Mouse (Mus musculus) retina, postnatal 1 day (tissue): ENCODE results near the gene Scn10a.
A peak's percentile ranks its signal among the peaks of the same experiment; 100 is the strongest.

Source experiments
- DNase-seq: peaks from one replicate; pipeline ENCODE4 v3.0.0-alpha.2; 2012

Gene Scn10a

DNA sequence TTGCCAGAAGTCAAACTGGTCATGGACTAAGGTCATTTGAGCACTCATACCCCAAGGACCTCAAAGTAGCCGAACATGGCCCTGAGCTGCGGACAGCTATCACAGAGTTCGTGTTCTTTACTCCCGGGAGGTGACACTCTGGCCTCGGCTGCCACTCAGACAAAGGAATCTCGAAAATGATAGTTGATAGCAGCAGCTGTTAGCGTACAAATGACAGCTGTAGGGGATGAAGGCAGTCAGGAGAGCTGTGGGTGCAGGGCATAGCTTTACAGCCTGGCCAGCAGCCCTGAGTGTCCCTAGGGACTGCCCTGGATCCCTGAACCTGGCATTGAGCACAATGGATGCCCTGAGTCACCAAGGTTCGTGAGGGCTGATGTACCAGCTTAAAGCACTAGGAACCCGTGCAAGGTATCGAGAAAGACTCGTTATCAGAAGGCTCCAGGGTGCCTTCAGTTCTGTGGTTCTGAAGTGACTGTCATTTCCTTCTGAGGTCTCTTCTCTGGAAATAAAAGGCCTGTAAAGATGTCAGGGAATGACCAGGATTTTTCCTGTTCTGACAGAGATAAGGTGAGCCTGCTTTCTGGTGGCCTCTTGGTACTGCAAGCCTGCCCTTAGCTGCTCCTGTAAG, 84.8 kb downstream of the Scn10a start:
- no peak for DNase-seq

DNA sequence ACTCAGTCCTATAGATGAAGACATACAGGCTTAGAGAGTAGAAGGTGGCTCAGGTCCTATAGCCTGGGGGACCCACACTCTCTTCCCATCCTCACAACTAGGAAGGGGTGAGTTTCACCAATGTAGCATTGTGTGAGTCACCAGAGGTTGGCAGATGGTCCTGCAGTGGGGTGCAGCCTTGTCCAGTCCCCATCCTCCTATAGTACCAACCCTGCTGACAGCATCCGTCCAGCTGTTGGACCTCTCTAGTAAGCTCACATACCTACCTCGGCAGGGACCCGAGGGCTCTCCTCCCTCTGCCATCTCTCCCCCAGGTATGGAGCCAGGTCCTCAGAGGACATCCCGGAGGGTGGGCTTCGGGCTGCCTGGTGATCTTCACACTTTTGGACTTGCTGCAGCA, 85.6 kb downstream of the Scn10a start:
- no peak for DNase-seq

DNA sequence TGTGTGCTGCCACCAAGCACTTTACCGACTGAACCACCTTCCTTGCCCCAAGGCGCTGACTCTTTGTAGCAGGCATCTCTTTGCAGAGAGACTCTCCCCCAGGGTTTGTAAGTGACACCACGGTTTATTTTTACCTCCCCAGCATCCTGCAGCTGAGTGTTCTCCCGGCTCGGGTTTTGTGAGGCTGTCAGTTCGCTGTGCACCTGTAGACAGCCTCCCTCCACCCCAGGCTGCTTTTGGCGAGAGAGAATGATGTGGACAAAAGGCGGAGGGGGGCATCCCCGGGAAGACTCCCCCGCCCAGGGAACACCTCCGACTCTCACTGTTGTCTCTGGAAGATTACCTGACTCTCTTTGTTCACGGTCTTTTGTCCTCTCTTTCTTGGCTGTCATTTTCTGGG, 86.3 kb downstream of the Scn10a start:
- no peak for DNase-seq

DNA sequence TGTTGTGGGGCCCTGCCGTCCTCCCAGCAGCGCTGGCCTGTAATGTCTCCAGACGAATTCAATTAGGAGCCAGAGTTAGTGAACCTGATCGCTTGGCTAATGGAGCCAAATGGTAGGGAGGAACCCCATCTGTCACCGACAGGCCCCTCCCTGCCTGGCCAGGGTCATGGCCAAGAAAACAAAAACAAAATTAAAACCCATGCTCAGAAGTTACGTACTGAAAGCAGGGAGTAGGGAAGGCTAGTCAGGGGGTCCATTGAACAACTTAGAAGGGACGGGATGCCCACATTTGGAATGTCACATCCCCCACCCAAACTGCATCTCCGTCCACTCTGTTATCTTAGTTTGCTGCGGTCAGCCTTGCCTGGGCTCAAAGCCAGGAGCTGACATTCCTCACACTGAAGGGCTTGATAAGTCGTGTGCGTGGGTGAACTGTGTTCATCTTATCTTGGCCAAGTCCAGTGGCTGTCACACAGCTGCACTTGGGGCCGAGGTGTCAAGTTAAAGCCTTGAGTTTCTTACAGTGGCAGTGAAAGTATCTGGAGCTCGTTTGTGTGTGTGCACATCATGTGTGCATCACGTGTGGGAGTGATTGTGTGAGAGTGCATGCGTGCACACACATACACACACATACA, 87.1 kb downstream of the Scn10a start:
- DNase-seq: no peak

DNA sequence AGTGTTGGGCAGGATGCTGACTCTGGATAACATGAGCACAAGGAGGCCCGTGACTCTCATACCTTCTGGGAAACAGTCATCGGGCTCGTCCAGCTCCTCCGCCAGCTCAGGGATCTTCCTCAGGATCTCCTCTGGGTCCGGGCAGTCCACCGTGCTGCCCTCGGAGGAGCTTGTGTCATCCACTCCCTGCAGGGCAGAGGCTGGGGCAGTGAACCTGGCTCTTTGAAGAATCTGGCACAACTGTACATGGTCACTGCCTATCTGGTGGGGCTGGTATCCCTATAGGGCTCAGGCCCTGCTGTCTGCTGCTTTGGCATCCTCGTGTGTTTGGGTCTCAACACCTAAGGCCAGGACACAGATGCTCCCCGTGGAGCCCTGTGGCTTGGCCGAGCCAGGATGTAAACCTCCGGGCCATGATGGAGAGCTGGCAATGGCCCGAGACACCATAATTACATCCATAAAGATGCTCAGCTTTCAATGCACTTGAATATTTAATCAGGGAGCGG, 87.7 kb downstream of the Scn10a start:
- DNase-seq: no peak

DNA sequence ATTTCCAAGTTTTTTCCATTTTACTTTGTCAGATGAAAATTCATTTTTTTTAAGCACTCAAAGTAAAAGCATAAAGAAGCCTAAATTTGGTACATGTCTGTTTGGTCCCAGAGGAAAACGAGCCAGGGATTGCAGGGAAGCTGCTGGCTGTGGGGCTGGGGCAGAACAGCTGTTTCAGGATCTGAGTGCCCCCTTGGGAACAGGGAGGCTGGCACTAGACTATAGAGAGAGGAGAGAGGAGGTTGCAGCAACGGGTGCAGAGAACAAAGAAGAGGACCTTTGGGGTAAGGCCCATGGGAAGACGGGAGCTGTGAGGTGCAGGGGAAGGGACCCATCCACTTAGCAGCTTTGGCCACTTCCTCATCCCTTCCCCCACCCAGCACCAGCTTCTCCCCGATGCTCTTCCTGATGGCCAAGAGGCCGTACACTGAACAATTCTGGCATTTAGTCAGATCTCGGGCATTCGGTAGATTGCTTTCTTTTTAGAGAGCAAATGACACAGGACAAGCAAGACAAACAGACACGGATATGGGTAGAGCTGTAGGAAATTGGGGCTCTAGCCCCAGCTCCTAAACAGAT, 90.3 kb downstream of the Scn10a start:
- no peak for DNase-seq

DNA sequence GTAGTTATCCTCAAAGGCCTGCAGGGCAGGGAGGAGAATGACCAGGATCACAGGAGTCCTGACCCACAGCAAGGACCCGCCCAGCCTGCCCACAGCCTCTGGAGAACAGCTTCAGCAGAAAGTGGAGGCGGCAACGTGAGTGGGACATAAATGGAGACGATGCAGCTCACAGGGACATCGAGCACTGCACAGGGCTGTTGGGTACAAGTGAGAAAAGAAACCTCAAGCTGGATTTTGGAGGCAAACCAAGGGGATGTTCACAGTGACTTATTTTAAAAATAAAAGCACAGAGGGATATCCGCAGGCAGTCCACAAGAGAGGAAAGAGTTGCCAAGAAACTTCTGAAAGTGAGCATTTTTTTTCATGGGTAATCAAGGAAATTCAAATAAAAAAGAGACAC, 91.9 kb downstream of the Scn10a start:
- no peak for DNase-seq

DNA sequence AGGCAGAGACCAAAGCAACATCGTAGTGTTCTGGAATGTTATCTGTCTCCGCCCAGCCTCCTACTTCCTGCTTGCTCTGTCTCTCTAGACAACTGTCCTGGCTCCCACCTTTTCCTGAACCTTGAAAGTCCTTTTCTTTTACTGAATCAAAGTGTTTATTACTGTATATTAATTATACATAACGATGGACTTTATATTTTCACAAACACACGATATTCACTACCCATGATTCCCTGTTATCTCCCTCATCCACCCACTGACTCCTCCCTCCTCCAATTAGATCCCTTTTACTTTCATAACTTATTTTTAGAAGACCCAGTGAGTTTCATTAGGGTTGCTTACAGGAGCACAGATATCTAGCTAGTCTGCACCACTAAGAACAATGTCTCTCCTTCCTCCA, 95.0 kb downstream of the Scn10a start:
- DNase-seq: no peak

DNA sequence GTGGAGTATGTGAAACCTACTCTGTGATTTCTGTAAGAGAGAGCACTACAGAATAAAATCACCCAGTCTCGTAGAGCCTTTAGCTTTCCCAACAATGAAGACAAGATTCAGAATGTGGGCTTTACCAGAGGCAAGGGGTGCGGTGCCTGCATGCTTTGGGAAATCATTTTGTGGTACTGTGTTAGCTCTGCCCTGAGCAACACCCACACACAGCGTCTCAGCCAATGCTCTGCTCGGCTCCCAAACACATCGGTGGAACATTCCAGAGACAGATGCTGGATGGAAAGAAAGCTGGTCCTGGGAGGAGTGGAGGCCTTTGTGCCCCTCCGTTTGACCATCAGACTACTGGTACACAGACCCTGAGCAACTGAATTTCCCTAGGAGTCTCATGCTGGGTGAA, 104.3 kb downstream of the Scn10a start:
- DNase-seq: no peak

DNA sequence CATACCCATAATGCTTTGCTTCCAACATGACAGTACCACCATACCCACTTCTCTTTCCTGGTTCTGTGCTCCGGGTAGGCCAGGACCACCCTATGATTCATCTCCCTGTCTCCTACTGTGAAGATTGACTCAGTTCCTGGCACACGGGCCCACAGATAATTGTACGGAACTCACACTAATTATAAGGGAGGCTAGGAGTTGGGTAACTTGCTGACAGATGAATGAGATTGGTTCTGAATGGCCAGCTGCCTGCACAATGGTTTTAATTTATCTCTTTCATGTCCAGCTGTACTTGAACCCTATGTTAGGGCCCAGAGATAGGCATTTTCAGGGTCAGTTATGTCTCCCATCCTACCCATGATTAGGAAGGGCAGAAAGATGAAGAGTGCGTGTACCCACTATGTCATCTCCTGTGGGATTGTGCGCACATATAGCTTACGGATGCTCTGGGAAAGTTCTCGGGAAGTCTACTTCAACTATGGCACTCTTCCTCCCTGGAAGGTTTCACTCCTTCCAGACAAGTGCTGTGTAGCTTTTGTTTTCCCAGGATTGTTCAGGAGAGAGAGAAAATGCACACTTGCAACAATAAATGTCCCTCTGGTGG, 108.5 kb downstream of the Scn10a start:
- no peak for DNase-seq

DNA sequence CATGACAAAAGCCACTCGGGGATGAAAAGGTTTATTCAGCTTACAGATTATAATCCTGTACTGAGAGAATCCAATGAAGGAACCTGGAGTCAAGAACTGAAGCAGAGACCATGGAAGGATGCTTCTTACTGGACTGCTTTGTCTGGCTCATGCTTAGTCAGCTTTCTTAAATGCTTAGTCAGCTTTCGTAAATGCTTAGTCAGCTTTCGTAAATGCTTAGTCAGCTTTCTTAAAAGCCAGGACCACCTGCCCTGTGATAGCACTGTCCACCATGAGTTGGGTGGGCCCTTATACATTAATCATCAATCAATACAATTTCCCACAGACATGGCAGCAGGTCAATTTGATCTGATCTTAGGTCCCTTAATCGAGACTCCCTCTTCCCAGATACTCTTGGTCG, 112.2 kb downstream of the Scn10a start:
- DNase-seq: no peak

DNA sequence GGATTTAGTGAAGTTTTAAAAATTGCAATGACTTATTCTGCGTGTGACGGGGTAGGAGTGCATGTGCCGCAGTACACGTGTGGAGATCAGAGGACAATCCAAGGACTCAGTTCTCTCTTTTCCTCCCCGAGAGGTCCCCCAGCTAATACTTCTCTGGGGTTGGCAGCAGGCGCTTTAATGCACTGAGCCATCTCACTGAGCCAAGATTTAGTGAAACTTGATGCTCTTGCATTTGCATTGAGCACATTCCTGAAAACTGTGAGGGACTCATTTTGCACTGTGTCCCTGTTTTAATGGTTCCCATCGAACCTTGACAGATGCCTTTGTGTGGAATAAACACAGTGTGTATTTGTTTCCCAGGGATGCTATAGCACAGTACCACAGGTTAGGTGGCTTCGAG, 114.5 kb downstream of the Scn10a start:
- DNase-seq: no peak

DNA sequence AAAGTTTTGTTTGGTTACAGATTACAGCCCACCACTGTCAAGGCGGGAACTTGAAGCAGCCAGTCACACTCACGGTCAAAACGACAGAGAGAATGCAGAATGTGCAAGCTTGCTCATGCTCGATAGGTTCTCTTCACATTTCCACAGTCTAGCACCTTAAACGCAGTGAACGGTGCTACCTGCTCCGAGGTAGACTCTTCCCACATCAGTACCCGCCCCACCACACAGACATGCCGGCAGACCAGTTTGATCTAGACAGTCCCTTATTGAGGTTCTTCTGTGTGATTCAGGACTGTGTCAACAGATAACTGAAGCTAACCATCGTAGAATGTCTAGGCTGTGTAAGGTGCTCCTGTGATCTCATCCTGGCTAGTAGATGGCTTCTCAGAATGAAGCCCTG, 120.6 kb downstream of the Scn10a start:
- DNase-seq: no peak

DNA sequence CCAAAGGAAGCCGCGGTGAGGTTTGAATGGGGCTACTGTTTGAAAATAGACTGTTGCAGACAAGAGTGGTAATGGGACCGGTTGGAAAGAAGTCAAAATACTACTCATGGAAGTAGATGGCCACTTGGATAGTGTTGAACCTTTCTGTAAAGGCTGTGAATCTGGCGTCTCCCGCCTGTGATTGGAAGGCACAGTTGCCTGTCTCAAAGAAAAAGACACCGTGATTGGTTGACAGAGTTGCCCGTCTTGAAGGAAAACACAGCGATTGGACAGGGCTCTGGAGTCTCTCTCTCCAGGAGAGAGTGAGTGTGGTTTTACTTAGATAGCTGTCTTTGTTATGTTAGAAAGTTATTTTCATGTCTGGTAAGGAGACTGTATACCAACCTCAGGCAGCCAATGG, 121.8 kb downstream of the Scn10a start:
- peak; percentile 53 for DNase-seq

DNA sequence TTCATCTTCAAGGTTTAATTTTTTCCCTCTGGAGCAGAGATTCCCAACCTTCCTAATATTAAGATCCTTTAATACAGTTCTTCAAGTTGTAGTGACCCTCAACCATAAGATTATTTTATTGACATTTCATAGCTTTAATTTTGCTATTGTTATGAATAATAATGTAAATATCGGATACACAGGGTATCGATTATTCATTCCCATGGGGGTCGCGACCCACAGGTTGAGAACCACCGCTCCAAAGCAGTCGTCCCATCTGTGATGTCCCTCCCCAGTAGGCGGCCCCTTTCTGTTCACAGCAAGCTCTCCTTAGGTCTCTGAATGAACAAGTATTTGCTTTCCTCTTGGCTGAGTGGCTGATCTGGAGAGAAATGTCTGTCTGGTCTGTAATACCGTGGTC, 129.5 kb downstream of the Scn10a start:
- no peak for DNase-seq

DNA sequence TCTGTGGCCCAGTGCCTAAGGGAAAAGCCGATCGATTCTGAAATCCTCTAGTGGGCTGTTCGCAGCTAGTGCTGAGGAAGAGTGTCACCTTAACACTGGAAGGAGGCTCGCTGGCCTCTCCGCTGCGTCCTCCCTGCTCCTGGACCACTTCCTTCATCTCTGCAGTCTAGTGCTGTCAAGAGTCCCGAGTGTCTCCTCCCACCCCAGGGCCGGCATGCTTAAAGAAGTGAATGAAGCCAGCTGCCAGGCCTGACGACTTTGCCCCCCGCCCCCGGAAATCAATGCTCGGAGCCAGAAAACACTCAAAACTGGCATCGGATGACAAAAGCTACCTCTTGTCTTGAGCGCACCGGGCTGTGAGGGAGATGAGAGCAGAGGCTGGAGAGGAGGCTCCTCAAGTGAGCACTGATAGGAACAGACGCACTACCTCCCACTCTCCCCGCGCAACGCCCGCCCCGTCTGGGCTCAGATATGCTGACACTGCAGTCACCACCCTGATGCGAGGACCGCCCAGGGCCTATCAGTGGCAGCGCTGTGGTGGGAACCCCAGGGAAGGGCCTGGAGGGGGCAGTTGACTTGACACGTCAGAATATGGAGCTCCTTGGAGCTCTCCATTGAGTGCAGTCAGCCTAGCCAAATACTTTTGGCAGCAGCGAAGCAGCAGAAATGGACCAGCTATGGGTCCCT, 130.2 kb downstream of the Scn10a start:
- peak; percentile 43 for DNase-seq

DNA sequence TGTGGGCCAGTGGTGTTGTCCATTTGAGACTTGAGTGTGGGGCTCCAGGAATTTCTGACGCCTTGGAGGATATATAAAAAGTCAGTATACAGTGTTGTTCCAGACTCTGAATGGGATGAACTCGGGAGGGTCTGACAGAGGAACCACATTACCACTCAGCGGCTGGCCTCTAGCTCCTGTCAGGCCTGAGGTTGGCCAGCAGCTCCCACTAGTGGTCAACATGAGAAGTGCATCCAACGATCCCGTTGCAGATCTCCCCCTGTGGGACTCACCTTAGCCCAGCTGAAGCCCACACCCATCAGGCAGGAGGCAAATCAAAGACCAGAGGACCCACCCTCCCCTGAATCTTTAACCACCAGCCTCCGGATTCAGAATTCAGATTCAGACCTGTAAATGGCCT, 138.5 kb downstream of the Scn10a start:
- peak; percentile 84 for DNase-seq

DNA sequence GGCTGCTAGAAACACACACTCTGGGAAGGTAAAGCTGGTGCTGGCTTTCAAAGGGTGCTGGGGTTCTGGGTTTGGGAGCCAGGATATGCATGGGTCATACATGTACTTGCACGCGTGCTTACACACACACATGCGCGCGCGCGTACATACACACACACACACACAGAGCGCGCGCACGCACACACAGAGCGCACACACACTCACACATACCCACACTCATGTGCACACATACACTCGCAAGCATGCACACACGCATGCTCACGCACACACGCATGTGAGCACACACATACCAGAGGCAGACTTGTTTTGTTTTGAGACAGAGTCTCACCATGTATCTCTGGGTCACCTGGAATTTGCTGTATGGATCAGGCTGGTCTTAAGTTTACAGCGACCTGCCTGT, 138.9 kb downstream of the Scn10a start:
- DNase-seq: no peak

DNA sequence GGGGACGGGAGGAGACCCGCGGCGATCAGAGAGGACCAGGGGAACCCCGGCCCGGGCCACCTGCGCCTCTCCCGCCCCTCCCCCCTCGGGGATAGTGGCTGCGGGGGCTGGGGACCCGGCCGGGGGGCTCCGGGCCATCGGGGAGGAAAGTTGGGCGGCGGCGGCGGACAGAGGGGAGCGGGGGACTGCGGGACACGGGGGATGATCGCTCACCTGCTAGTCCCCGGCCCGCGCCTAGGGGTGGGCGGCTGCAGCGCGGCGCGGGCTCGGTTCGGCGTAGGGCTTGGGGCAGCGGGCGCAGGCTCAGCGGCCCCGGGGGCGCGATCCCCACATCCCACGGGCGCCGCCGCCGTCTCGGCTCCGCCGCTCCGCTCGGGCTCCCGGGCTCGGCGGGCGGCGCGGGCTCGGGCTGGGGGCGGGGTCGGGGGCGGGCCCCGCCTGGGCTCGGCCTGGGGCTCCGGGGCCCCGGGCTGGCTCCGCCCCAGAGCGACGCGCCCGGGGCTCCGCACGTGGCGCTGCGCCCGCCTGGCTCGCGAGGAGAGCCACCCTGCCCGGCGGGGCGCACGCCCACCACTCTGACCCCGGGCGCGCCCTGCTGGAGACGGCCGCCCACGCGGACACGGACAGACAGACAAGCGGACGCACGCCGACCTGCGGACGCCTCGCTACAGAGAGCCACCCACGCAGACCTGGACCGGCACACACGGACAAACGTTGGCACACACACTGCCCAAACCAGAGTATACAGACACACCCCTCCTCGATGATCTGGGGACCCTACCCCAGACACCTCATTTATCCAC, 140.3 kb downstream of the Scn10a start, which contains the start of gene Scn5a:
Scn5a (minus strand) TSS at position 381 of the 803 bp plus-strand sequence.
- DNase-seq: peak; percentile 65

DNA sequence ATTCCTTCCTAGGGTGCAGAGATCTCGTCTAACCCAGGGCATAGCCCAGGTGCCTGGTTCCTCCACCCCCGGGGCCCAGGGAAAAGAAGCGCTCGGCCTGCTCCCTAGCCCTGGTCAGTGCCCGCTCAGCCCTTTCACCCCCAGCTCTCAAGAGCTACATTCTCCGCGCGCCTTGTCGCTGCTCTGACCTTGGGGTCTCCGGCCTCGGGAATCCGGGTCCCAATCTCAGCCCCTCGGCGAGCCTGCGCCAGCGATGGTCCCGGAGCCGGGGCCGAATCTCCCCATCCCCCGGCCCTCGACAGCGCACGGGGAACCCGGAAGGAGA, 140.8 kb downstream of the Scn10a start:
- DNase-seq: no peak

DNA sequence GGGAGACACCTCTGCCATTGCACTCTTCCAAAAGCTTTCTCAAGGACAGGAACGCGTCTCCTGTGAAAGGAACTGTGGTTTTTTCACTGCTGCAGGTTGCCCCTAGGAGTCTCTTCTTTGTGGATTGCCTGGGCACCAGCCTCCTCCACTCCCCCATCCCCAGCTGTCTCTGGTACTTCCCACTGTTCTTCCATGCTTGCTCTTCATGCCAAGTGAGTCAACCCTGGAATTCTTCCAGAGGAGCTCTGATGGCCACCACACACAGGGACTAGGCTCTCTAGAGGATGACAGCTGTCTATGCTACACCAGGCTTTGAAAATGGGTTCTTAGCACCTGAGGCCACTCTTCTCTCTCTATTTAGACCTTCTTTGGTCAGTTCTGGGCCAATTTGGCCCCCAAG, 142.1 kb downstream of the Scn10a start:
- DNase-seq: no peak

DNA sequence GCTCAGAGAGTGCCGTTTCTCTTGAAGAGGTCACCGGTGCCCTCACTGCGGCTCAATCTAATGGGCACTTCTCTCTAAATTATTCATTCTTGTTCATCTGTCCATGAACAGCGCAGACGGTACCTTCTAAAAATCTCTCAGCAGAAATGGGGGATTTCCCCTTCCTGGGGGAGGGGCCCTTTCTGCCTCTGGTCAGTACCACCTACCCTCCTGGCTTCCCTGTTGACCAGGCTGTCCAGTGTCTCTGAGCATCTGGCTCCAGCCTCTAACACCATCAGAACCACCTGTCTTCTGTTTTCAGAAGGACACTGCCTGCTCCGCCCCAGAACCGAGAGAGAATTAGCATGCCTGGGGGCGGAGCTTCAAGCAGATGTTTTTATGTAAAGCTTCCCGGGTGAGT, 143.4 kb downstream of the Scn10a start:
- no peak for DNase-seq

DNA sequence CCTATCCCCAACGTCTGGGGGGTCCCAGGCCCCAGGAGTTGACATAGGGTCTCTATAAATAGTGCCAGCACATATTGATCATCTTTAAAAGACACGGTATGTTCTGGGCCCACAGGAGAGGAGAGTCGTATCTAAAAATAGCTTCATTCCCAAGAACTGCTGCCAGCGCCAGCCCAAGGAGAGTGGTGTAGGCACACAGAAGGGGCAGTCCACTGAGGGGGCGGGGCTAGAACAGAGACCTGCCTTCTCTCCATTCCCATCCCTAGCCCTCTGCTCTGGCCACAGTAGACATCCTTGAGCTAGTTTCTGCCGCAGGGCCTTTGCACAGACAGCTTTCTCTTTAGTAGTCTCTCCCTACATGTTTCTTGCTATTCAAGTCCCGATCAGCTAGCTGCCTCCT, 144.8 kb downstream of the Scn10a start:
- DNase-seq: no peak
